Mouse (Mus musculus): ENCODE measurements around the gene Gm42669.

The Gm42669 gene

GRCm38 (mm10) chr5:107507321-107507720, at the start of gene Gm42669:
Gene Gm42669 (plus strand): TSS chr5:107507621.
- no peak for DNase-seq

GRCm38 (mm10) chr5:107462147-107463076, 45.0 kb upstream of the Gm42669 start:
- no peak for DNase-seq

DNA sequence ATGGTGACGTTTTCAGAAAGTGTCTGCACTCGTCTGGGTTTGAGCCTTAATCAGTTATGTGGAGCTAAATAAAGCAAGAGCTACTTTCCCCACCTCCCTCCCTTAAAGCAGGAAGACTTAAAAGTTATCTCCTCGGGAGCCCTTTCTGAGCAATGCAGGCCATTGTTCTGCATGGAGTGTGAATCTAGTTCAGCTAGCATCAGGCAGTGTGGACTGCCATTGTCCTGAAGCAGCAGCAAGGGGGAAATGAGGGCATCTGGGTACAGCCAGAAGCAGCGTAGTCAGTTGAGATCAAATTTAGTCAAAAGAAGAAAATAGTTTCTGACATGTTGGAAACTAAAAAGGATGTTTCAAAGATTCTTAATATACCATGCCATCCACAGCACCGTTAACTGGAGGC, 40.9 kb upstream of the Gm42669 start:
- no peak for DNase-seq

- DNase-seq: no peak
Observed at GRCm38 (mm10) chr5:107467098-107467497, 40.3 kb upstream of the Gm42669 start.

- no peak for DNase-seq
Observed at GRCm38 (mm10) chr5:107470600-107471329, 36.7 kb upstream of the Gm42669 start.

GRCm38 (mm10) chr5:107480194-107480593, 27.2 kb upstream of the Gm42669 start:
- DNase-seq: no peak

- no peak for DNase-seq
Observed at GRCm38 (mm10) chr5:107488996-107489395, 18.4 kb upstream of the Gm42669 start.

GRCm38 (mm10) chr5:107491036-107491435, 16.4 kb upstream of the Gm42669 start:
- DNase-seq: no peak

DNA sequence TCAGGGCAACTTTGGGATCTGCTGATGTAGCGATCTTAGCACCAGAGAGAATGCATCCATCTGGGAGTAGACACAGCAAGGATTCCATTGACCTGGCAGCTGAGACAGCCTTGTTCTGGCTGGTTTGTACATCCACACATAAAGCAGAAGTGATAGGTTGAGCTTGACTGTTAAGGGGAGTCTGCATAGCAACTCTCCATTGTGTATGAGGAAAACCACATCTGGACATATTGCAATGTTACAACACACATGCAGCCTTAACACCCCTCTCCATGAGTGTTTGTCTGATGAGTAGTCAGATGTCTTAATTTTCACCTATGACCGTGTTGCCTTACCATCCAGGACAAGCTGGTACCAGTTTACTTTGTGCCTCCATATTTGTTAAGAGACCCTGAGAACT, 14.9 kb upstream of the Gm42669 start:
- no peak for DNase-seq

GRCm38 (mm10) chr5:107494759-107495158, 12.7 kb upstream of the Gm42669 start:
- no peak for DNase-seq

GRCm38 (mm10) chr5:107496047-107496446, 11.4 kb upstream of the Gm42669 start:
- peak; percentile 72 to 85 for DNase-seq

- DNase-seq: peak; percentile 67 to 72
Observed at GRCm38 (mm10) chr5:107497519-107498501, 9.6 kb upstream of the Gm42669 start.

GRCm38 (mm10) chr5:107498806-107499310, 8.6 kb upstream of the Gm42669 start:
- DNase-seq: peak in 1 of 2 experiments; percentile 49

- DNase-seq: peak; percentile 82 to 87
Observed at GRCm38 (mm10) chr5:107499891-107500535, 7.4 kb upstream of the Gm42669 start.

GRCm38 (mm10) chr5:107500741-107501140, 6.7 kb upstream of the Gm42669 start:
- DNase-seq: no peak

DNA sequence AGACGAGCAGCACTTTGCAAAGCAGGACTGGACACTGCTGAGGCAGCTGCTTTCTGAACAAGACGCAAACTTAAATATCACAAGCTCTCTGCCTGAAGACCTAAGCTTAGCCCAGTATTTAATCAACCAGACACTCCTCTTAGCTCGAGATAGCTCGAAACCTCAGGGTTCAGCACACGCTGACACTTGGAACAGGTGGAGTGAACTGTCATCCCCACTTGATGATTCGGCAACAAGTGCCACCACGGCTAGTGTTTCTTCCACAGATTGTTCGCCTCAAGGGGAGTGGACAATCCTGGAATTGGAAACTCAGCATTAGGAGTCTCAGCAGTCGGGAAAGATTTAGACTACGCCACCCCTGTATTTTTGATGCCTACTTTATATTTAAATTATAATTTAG, 3.1 kb downstream of the Gm42669 start:
- DNase-seq: no peak

DNA sequence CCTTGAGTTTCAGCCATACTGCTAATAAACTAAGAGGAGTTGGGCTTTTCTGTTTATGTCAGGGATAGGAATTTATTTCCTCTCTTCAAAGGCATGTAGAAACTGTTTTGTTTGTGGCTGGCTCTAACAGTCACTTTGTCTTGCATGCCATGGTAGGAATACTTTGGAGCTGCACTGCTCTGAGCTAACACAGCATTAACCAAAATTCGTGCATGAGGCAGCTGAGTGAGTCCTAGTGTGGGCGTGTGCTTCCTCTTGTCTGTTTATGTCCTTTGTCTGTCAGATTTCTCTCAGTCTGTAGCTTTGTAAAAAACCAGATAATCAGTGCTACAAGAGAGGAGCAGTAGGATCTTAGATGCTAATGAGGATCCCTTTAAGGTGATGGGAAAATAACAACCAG, 3.9 kb downstream of the Gm42669 start:
- no peak for DNase-seq

GRCm38 (mm10) chr5:107513583-107513982, 6.2 kb downstream of the Gm42669 start:
- DNase-seq: peak; percentile 72 to 82

DNA sequence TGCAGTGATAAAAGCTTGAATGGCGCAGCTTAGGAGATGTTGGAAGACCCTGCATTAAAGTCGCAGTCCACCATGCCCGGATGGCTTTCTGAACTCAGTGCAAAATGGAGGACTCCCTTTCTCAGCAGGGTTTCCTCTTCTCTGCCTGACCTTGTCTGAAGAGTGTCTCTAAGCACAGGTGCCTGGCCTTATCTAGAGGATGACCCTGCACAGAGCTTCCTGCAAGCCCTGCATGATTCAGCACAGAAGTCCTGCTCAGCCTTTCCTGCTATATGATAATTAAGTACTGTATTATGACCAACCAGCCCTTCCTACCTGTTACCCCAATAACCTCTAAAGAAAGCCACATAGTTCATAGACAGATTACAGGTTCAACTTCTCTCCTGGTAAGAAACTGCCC, 8.0 kb downstream of the Gm42669 start:
- DNase-seq: no peak

GRCm38 (mm10) chr5:107516087-107516486, 8.7 kb downstream of the Gm42669 start:
- no peak for DNase-seq

DNA sequence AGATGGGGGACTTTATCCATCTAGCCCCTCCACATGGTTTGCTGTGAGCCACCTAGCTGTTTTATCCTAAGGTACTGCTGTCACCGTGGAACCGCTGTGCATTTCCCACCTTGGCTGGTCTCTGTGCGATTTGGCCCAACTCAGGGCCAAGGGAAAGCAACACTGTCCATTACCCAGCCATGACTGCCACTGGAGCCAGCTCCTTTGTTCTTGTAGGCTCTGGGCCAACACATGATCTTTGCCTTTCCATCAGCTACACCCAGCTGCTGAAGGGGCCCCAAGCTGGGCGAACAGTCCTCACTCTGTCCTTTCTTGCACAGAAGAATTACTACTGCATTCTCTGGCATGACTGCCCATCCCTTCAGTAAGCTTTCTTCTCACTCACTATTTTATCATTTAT, 11.2 kb downstream of the Gm42669 start:
- DNase-seq: no peak

DNA sequence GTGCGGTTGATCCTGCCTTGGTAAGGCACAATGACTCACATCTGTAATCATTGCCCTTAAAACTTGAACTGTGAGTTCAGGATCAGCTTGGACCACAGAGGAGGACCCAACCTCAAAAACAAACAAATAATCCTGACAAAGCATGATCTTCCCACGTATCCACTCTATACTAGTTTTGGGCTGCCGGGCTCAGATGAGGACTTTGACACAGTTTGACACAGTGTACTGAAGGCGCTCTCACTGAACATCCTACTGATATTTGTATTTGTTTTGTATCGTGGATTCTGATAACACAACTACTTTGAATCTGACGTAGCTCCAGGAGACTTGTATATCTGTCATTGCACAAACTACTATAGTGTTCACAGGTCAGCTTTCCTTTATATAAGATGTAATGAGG, 14.0 kb downstream of the Gm42669 start:
- no peak for DNase-seq
